In the genomic region with DNA sequence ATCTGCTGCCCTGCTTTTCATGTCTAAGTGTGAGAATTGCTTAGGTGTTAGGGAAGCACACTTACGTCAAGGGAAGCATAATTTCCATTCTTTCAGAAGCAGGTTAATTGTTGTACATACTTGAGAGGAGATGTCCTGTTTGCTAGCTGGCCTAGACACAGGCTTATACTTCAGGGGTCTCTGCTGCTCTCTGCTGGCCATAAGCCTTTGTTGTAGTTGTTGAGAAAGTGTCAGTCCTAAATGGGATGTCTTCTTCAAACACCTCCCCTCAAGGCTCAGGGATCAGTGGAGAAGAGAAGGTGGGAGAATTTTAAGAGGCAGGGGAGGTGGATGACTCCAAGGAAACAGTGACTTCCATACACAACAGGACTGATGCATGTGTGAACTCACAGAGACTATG, we compare ENCODE assay signal across 11 mouse cellular contexts. TPM values are rescaled to one million over a fixed set of nuclear protein-coding genes. Genes with fewer than 3 reads are reported as not detected.
DNase-seq lines count a peak whose midpoint lies in the region; TF ChIP-seq lines count a peak whose summit lies in the region.
"Had no signal": no experiment of that assay in that cellular context is flagged by ENCODE, and none has a peak within 500 bp of the region (broad histone marks: within the 10 kb centered on the region; RNA-seq: fewer than 3 reads in every experiment).

No protein-coding gene starts in this region.

- DNase-seq in cerebellum, postnatal 10 days: peak; percentile 9 to 16
- DNase-seq in cerebellum, adult 18-20 months: no peak
- peak in 1 of 2 experiments; percentile 9 for DNase-seq in layer of hippocampus, adult 2 months (ENCODE audit: low spot score in 2 of 2)
- no peak for DNase-seq in layer of hippocampus, adult 11-12 months (ENCODE audit: low spot score)
- peak; percentile 17 for DNase-seq in thymus, postnatal 4 days
- DNase-seq in thymus, postnatal 25 days: no peak
- DNase-seq in cerebellum, postnatal 25 days: no peak
- DNase-seq in right cerebral cortex, adult 18-20 months: no peak
- DNase-seq: heart, postnatal 14 days; liver, embryonic 13.5 days had no signal

- no peak overlapping the region for H3K27ac ChIP-seq in layer of hippocampus, adult 2 months
- H3K27ac ChIP-seq: liver, embryonic 13.5 days had no signal

- H3K4me3 ChIP-seq in layer of hippocampus, adult 2 months: no peak overlapping the region
- H3K4me3 ChIP-seq: liver, embryonic 13.5 days had no signal

- TF ChIP-seq CTCF in layer of hippocampus, adult 2 months (conservative IDR thresholded peaks at IDR 0.05): peak; percentile 55

RNA-seq across cellular contexts. Expression of gene Vgll1, which starts 32.9 kb away (rescaled TPM):
- total RNA-seq in layer of hippocampus, adult 2 months (2021): not detected
- total RNA-seq: heart, postnatal 14 days; megakaryocyte-erythroid progenitor cell, adult 5-6 weeks had no signal

Comparison
In these comparisons a context has a peak if more than half of its experiments do, and no peak if none do; other contexts are left out.
1. DNase-seq: peak in cerebellum, postnatal 10 days (2 of 2) and thymus, postnatal 4 days (single experiment); none in cerebellum, adult 18-20 months (0 of 2), layer of hippocampus, adult 11-12 months (single experiment), thymus, postnatal 25 days (single experiment), cerebellum, postnatal 25 days (0 of 2) and right cerebral cortex, adult 18-20 months (single experiment).